Mouse (Mus musculus) stomach, adult 2 months (tissue): ENCODE results near the gene Lsmem1. TPM values are rescaled to one million over a fixed set of nuclear protein-coding genes. Genes with fewer than 3 reads are reported as not detected.

Experiments used
- polyA plus RNA-seq: library from polyadenylated mRNA; depleted of rRNA; stranded (reverse); fragments of >200 nt; gene quantifications from 2 replicates; pipeline ENCODE4 v1.2.3, GENCODE M21; 2012; rRNA removed

Gene Lsmem1
- polyA plus RNA-seq, result not detected in 2 replicates

DNA sequence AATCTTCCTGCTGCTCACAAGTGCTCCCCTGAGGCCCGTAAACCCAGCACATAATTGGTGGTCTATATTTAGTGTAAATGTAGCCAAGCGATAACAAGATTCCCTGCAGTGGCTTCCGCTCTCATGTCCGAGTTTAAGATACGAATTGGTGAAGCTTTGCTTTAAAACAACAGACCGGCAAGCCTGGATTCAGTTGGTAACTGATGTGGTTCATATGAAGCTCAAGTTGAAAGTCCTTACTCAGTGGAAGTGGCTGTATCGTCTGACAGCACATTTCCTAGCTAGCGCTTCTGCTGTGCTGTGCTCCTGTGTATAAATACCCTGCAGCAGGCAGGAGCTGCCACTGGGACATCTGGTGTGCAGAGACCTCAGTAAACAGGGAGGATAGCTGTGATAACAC, at the start of gene Lsmem1:
Gene Lsmem1 (minus strand): TSS at position 189 of the 400 bp plus-strand sequence.

DNA sequence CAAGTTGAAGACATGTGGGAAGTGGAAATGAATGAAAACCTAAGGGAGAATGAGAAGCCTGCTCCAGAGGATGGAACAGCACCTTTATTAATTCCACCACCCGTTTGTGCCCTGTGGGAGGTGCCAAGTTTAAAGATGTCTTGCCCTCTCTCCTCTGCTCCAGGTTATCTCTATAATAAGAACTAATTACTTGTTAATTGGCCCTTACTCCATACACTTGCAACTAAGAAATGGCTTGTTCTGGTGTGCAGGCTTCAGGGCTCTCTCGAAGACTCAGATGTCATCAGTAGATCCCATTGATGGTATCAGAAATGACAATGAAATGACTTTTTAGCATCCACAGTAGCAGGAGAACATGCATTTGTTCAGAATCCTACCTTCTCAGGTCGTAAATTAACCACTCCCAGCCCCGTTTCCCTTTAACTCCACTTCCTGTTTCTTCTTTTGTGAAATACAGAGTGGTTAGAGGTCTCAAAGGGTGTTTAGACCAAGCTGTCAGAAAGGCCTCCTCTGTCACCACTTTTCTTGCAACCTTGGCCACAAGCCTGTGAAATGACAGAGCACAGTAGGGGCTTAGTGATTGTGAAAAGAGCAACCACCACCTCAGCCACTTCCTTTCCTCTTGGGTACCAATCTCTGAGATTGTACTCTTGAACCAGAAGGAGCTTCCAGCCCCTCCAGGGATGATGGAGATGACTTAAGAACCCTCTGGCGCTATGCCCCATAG, 49.3 kb upstream of the Lsmem1 start, which contains the start of gene Ifrd1:
Gene Ifrd1 (minus strand): TSS at position 51 of the 727 bp plus-strand sequence.

DNA sequence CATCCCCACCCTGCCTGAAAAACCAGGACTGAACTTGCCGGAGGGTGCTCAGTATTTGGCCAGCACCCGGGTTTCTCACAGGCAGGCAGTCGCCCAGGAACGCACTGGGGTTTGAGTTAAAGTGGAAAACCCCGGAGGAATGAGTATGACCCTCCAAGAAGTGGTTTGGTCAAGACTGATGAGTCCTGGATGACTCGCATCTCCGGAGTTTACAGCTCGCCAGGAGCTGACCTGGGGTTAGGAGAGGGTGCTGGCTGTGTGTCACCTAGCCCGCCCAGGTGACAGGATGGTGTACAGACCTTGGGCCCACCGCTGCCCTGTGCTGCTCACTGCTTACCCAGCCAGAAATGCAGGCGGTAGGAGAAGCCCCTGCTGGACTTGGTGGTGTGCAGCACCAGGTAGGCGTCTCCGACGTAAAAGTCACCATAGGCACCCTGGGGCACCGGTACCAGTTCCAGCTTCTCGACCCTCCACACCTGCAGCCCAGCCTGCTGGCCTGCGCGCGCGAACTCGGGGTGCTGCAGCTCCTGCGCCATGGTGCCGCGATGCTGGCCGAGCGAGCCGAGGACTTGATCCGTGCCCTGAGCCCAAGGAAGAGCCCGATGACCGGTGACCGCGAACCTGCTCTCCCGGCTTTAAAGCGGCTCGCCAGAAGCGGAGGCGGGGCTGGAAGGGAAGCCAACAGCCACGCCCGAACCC, 65.6 kb downstream of the Lsmem1 start, which contains the start of gene Scin:
Gene Scin (minus strand): TSS at position 656 of the 699 bp plus-strand sequence.

Other genes starting within 250 kb of the Lsmem1 start
- gene Arl4a, start 161.5 kb downstream of the Lsmem1 start, polyA plus RNA-seq, result 1.2 and 1.4 TPM in 2 replicates
- gene Scin, start 65.3 kb downstream of the Lsmem1 start, polyA plus RNA-seq, result 0.22 and 0.55 TPM in 2 replicates
- gene Ifrd1, start 49.0 kb upstream of the Lsmem1 start, polyA plus RNA-seq, result 13.0 and 32.5 TPM in 2 replicates
- gene Zfp277, start 246.4 kb upstream of the Lsmem1 start, polyA plus RNA-seq, result 0.56 and 0.89 TPM in 2 replicates
- 0.75 and 0.90 TPM in 2 replicates for gene Dock4, start 246.5 kb upstream of the Lsmem1 start, polyA plus RNA-seq